Mouse (Mus musculus): ENCODE results near the gene Tspan8. TPM values are rescaled to one million over a fixed set of nuclear protein-coding genes. Genes with fewer than 3 reads are reported as not detected.

The Tspan8 gene
- not detected in 2 replicates for polyA plus RNA-seq (2012; ENCODE audit: insufficient read depth, insufficient read length, low replicate concordance, missing spikeins)

GRCm38 (mm10) chr10:115816511-115816910, at the start of gene Tspan8:
TSS of gene Tspan8 (plus strand) at chr10:115816832.
- WGBS = 42% methylated on average over 6 of the region's 6 CpGs
- no peak within 1 kb of the TSS for H3K27ac ChIP-seq (ENCODE audit: insufficient read depth, low read depth, low read length)
- no peak within 1 kb of the TSS for H3K4me3 ChIP-seq (ENCODE audit: insufficient read depth, low read depth, low read length)
- TF ChIP-seq POLR2A (IDR thresholded peaks at IDR 0.05; ENCODE audit: insufficient read depth, low read depth, low read length) = no peak
- TF ChIP-seq CTCF (IDR thresholded peaks at IDR 0.05; ENCODE audit: insufficient read depth, low read depth, low read length) = no peak
- H3K4me1 ChIP-seq (ENCODE audit: control insufficient read depth, insufficient read depth, low read length) = peaks cover 2% of the 10 kb centered on the region; the same call in 1 of the 2 replicates

GRCm38 (mm10) chr10:115770032-115770431, 46.6 kb upstream of the Tspan8 start:
- 95% methylated on average over 8 of the region's 8 CpGs for WGBS
- Histone ChIP-seq H3K4me3 (ENCODE audit: insufficient read depth, low read depth, low read length) (no peak overlapping the region), H3K27ac (ENCODE audit: insufficient read depth, low read depth, low read length) (no peak overlapping the region), H3K4me1 (ENCODE audit: control insufficient read depth, insufficient read depth, low read length) (no peaks in the 10 kb centered on the region)
- no peak for TF ChIP-seq POLR2A (IDR thresholded peaks at IDR 0.05; ENCODE audit: insufficient read depth, low read depth, low read length)
- no peak for TF ChIP-seq CTCF (IDR thresholded peaks at IDR 0.05; ENCODE audit: insufficient read depth, low read depth, low read length)

GRCm38 (mm10) chr10:115774451-115774850, 42.2 kb upstream of the Tspan8 start:
- no peak for TF ChIP-seq POLR2A (IDR thresholded peaks at IDR 0.05; ENCODE audit: insufficient read depth, low read depth, low read length)
- no peak for TF ChIP-seq CTCF (IDR thresholded peaks at IDR 0.05; ENCODE audit: insufficient read depth, low read depth, low read length)
- no peak overlapping the region for H3K27ac ChIP-seq (ENCODE audit: insufficient read depth, low read depth, low read length)
- 78% methylated on average over 4 of the region's 4 CpGs for WGBS
- H3K4me1 ChIP-seq (ENCODE audit: control insufficient read depth, insufficient read depth, low read length) = no peaks in the 10 kb centered on the region
- no peak overlapping the region for H3K4me3 ChIP-seq (ENCODE audit: insufficient read depth, low read depth, low read length)

- Histone ChIP-seq H3K4me3 (ENCODE audit: insufficient read depth, low read depth, low read length) (no peak overlapping the region), H3K27ac (ENCODE audit: insufficient read depth, low read depth, low read length) (no peak overlapping the region), H3K4me1 (ENCODE audit: control insufficient read depth, insufficient read depth, low read length) (no peaks in the 10 kb centered on the region)
- WGBS = 76% methylated on average over 17 of the region's 17 CpGs
- TF ChIP-seq POLR2A (IDR thresholded peaks at IDR 0.05; ENCODE audit: insufficient read depth, low read depth, low read length) (no peak), CTCF (IDR thresholded peaks at IDR 0.05; ENCODE audit: insufficient read depth, low read depth, low read length) (no peak)
These were observed 40.4 kb upstream of the Tspan8 start for GRCm38 (mm10) chr10:115775945-115776905.

- no peak overlapping the region for H3K27ac ChIP-seq (ENCODE audit: insufficient read depth, low read depth, low read length)
- H3K4me1 ChIP-seq (ENCODE audit: control insufficient read depth, insufficient read depth, low read length) = no peaks in the 10 kb centered on the region
- 80% methylated on average over 5 of the region's 5 CpGs for WGBS
- no peak overlapping the region for H3K4me3 ChIP-seq (ENCODE audit: insufficient read depth, low read depth, low read length)
- TF ChIP-seq CTCF (IDR thresholded peaks at IDR 0.05; ENCODE audit: insufficient read depth, low read depth, low read length) (no peak), POLR2A (IDR thresholded peaks at IDR 0.05; ENCODE audit: insufficient read depth, low read depth, low read length) (no peak)
These were observed 39.3 kb upstream of the Tspan8 start for GRCm38 (mm10) chr10:115777366-115777765.

GRCm38 (mm10) chr10:115778624-115779023, 38.0 kb upstream of the Tspan8 start:
- Histone ChIP-seq H3K4me3 (ENCODE audit: insufficient read depth, low read depth, low read length) (no peak overlapping the region), H3K27ac (ENCODE audit: insufficient read depth, low read depth, low read length) (no peak overlapping the region), H3K4me1 (ENCODE audit: control insufficient read depth, insufficient read depth, low read length) (no peaks in the 10 kb centered on the region)
- TF ChIP-seq CTCF (IDR thresholded peaks at IDR 0.05; ENCODE audit: insufficient read depth, low read depth, low read length) (no peak), POLR2A (IDR thresholded peaks at IDR 0.05; ENCODE audit: insufficient read depth, low read depth, low read length) (no peak)
- WGBS = 49% methylated on average over 5 of the region's 5 CpGs

- Histone ChIP-seq H3K4me1 (ENCODE audit: control insufficient read depth, insufficient read depth, low read length) (no peaks in the 10 kb centered on the region), H3K4me3 (ENCODE audit: insufficient read depth, low read depth, low read length) (no peak overlapping the region), H3K27ac (ENCODE audit: insufficient read depth, low read depth, low read length) (no peak overlapping the region)
- WGBS = 82% methylated on average over 11 of the region's 11 CpGs
- no peak for TF ChIP-seq CTCF (IDR thresholded peaks at IDR 0.05; ENCODE audit: insufficient read depth, low read depth, low read length)
- TF ChIP-seq POLR2A (IDR thresholded peaks at IDR 0.05; ENCODE audit: insufficient read depth, low read depth, low read length) = no peak
These were observed 36.2 kb upstream of the Tspan8 start for GRCm38 (mm10) chr10:115780239-115781016.

- TF ChIP-seq POLR2A (IDR thresholded peaks at IDR 0.05; ENCODE audit: insufficient read depth, low read depth, low read length) = no peak
- TF ChIP-seq CTCF (IDR thresholded peaks at IDR 0.05; ENCODE audit: insufficient read depth, low read depth, low read length) = no peak
- whole genome bisulfite sequencing = 74% methylated on average over 2 of the region's 2 CpGs
- H3K27ac ChIP-seq (ENCODE audit: insufficient read depth, low read depth, low read length) = no peak overlapping the region
- no peak overlapping the region for H3K4me3 ChIP-seq (ENCODE audit: insufficient read depth, low read depth, low read length)
- H3K4me1 ChIP-seq (ENCODE audit: control insufficient read depth, insufficient read depth, low read length) = no peaks in the 10 kb centered on the region
These were observed 33.4 kb upstream of the Tspan8 start for GRCm38 (mm10) chr10:115783232-115783631.

Measured in olfactory bulb, adult 2 months (tissue).